ENCODE assay signal across 8 mouse cellular contexts in the genomic region with DNA sequence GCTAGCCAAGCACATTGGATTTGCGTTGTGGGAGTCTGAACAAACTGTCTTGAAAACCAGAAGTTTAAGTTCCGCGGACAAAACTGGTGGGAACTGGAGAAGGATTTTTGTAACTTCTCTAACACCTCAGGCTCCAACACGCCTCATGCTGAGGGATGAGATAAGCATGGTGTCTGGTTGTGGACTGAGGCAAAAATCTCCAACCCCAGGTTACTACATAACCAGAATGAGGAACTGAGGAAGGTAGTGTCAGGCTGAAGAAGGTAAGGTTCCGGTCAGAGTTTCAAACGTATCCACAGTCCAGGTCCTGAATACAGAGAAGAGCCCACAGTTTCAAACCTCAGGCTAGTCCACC. TPM values are rescaled to one million over a fixed set of nuclear protein-coding genes. Genes with fewer than 3 reads are reported as not detected.
DNase-seq lines count a peak whose midpoint lies in the region; ATAC-seq lines count a peak whose summit lies in the region.

No protein-coding gene starts in this region.

- H3K27ac ChIP-seq in lung, embryonic 15.5 days = no peak overlapping the region
- no peak overlapping the region for H3K27ac ChIP-seq in forebrain, embryonic 12.5 days
- no peak overlapping the region; the same call in 1 of the 2 replicates for H3K27ac ChIP-seq in limb, embryonic 13.5 days

- no peak overlapping the region for H3K9ac ChIP-seq in lung, embryonic 15.5 days
- no peak overlapping the region for H3K9ac ChIP-seq in forebrain, embryonic 12.5 days
- no peak overlapping the region for H3K9ac ChIP-seq in limb, embryonic 13.5 days

- no peak; the same call in 1 of the 2 replicates for ATAC-seq in lung, embryonic 15.5 days (ENCODE audit: borderline replicate concordance, extremely low read depth, low FRiP score, low TSS enrichment)
- no peak for ATAC-seq in forebrain, embryonic 12.5 days (ENCODE audit: low FRiP score)
- no peak; the same call in 1 of the 2 replicates for ATAC-seq in limb, embryonic 13.5 days (ENCODE audit: low FRiP score, low read depth)
- ATAC-seq in neutrophil, adult 5-6 weeks (ENCODE audit: extremely low read depth, insufficient number of reproducible peaks, low FRiP score, poor library complexity, severe bottlenecking) = peak; percentile 53

- no peaks in the 10 kb centered on the region for H3K36me3 ChIP-seq in lung, embryonic 15.5 days
- no peaks in the 10 kb centered on the region for H3K36me3 ChIP-seq in forebrain, embryonic 12.5 days (replicated peaks)
- H3K36me3 ChIP-seq in limb, embryonic 13.5 days = no peaks in the 10 kb centered on the region

- no peaks in the 10 kb centered on the region for H3K27me3 ChIP-seq in lung, embryonic 15.5 days
- no peaks in the 10 kb centered on the region for H3K27me3 ChIP-seq in forebrain, embryonic 12.5 days
- H3K27me3 ChIP-seq in limb, embryonic 13.5 days = no peaks in the 10 kb centered on the region

- H3K9me3 ChIP-seq in lung, embryonic 15.5 days = no peaks in the 10 kb centered on the region
- H3K9me3 ChIP-seq in forebrain, embryonic 12.5 days = no peaks in the 10 kb centered on the region
- H3K9me3 ChIP-seq in limb, embryonic 13.5 days = no peaks in the 10 kb centered on the region

- no peak for DNase-seq in lung, postnatal 10 days
- no peak for DNase-seq in spleen, adult 12 weeks (ENCODE audit: low spot score)
- no peak for DNase-seq in Muller cell, postnatal 12 days (ENCODE audit: inconsistent ontology term)
- no peak for DNase-seq in lung, postnatal 36 days

- 27% methylated on average over 6 of the region's 6 CpGs for WGBS in lung, embryonic 15.5 days
- 39% methylated on average over 6 of the region's 6 CpGs for WGBS in forebrain, embryonic 12.5 days
- 36% methylated on average over 6 of the region's 6 CpGs for WGBS in limb, embryonic 13.5 days

- peaks cover 21% of the 10 kb centered on the region for H3K4me1 ChIP-seq in lung, embryonic 15.5 days
- H3K4me1 ChIP-seq in forebrain, embryonic 12.5 days = peaks cover 16% of the 10 kb centered on the region
- peaks cover 22% of the 10 kb centered on the region for H3K4me1 ChIP-seq in limb, embryonic 13.5 days

- H3K4me3 ChIP-seq in lung, embryonic 15.5 days = peak overlapping the region; percentile 60
- peak overlapping the region; percentile 66 for H3K4me3 ChIP-seq in forebrain, embryonic 12.5 days (replicated peaks)
- H3K4me3 ChIP-seq in limb, embryonic 13.5 days = peak overlapping the region; percentile 78

- peak overlapping the region; percentile 66 for H3K4me2 ChIP-seq in lung, embryonic 15.5 days
- H3K4me2 ChIP-seq in forebrain, embryonic 12.5 days = peak overlapping the region; percentile 81
- peak overlapping the region; percentile 75 for H3K4me2 ChIP-seq in limb, embryonic 13.5 days (replicated peaks)

RNA-seq across cellular contexts. Expression of a gene that starts 0.5 kb away (rescaled TPM):
- polyA plus RNA-seq in lung, embryonic 15.5 days (2015; fragmentation: Nextera tagmentation; extraction: Ambion mirVana) = 73.0 and 77.3 TPM in 2 replicates
- polyA plus RNA-seq in forebrain, embryonic 12.5 days (2016; fragmentation: Nextera tagmentation; extraction: Ambion mirVana) = 18.7 and 20.5 TPM in 2 replicates
- polyA plus RNA-seq in limb, embryonic 13.5 days (2015; fragmentation: Nextera tagmentation; extraction: Ambion mirVana) = 44.0 and 45.0 TPM in 2 replicates
- 226 and 254 TPM in 2 replicates for total RNA-seq in neutrophil, adult 5-6 weeks (2017)

RNA-seq across cellular contexts. Expression of a gene that starts 30.5 kb away (rescaled TPM):
- 0.15 TPM in 1 of 2 replicates, not detected in the other for polyA plus RNA-seq in lung, embryonic 15.5 days (2015; fragmentation: Nextera tagmentation; extraction: Ambion mirVana)
- not detected in 2 replicates for polyA plus RNA-seq in forebrain, embryonic 12.5 days (2016; fragmentation: Nextera tagmentation; extraction: Ambion mirVana)
- polyA plus RNA-seq in limb, embryonic 13.5 days (2015; fragmentation: Nextera tagmentation; extraction: Ambion mirVana) = not detected in 2 replicates
- total RNA-seq in neutrophil, adult 5-6 weeks (2017) = 0.47 and 1.1 TPM in 2 replicates
